Mouse (Mus musculus) myocyte (in vitro differentiated cells): Measurements from ENCODE around the gene Pkn1. TPM values are rescaled to one million over a fixed set of nuclear protein-coding genes. Genes with fewer than 3 reads are reported as not detected.

Experiments used
- H3K27me3 ChIP-seq: one replicate; pipeline ENCODE4 v1.6.1; 2011; ENCODE audit not compliant: control insufficient read depth, insufficient read depth, insufficient read length
- H3K36me3 ChIP-seq: one replicate; pipeline ENCODE4 v1.6.1; 2011; ENCODE audit not compliant: control insufficient read depth, insufficient read depth
- H3K4me2 ChIP-seq: one replicate; pipeline ENCODE4 v1.6.1; 2011; ENCODE audit warnings: low read depth, control low read depth
- H3K4me3 ChIP-seq: one replicate; pipeline ENCODE4 v1.5.1; 2011; ENCODE audit warnings: mild to moderate bottlenecking, control low read depth, moderate library complexity
- H3K79me2 ChIP-seq: one replicate; pipeline ENCODE4 v1.6.1; 2011; ENCODE audit not compliant: control insufficient read depth, insufficient read depth
- H3ac ChIP-seq: one replicate; pipeline ENCODE4 v1.6.1; 2011; ENCODE audit not compliant: control insufficient read depth, insufficient read length
- CEBPB ChIP-seq: IDR thresholded peaks from 2 replicates; pipeline ENCODE4 v1.6.1; 2011; ENCODE audit warnings: mild to moderate bottlenecking, moderate library complexity; ENCODE audit not compliant: poor library complexity, insufficient read depth, severe bottlenecking
- E2F4 ChIP-seq: IDR thresholded peaks from one replicate; pipeline ENCODE4 v1.6.1; 2011; ENCODE audit warnings: mild to moderate bottlenecking, control low read depth, moderate library complexity; ENCODE audit not compliant: insufficient read depth
- MAX ChIP-seq: IDR thresholded peaks from one replicate; pipeline ENCODE4 v1.6.1; 2011; ENCODE audit warnings: low read depth, mild to moderate bottlenecking, control low read depth
- MYOD1 ChIP-seq, 3 experiments: IDR thresholded peaks; one replicate each; pipeline ENCODE4 v1.6.1; 2011; ENCODE audit warnings: control low read depth in 2 of 3, low read depth in 2 of 3, mild to moderate bottlenecking in 2 of 3, moderate library complexity in 1 of 3; ENCODE audit not compliant: insufficient read length in 2 of 3, control insufficient read depth in 1 of 3
- MYOG ChIP-seq, 3 experiments: IDR thresholded peaks; one replicate each; pipeline ENCODE4 v1.6.1; 2011; ENCODE audit warnings: control low read depth in 2 of 3, low read depth in 2 of 3, mild to moderate bottlenecking in 2 of 3; ENCODE audit not compliant: insufficient read length in 2 of 3, control insufficient read depth in 1 of 3, insufficient read depth in 1 of 3
- POLR2A ChIP-seq: IDR thresholded peaks from one replicate; pipeline ENCODE4 v1.6.1; 2011; ENCODE audit warnings: low read depth, mild to moderate bottlenecking, control low read depth, moderate library complexity; ENCODE audit not compliant: insufficient read length
- POLR2AphosphoS2 ChIP-seq: IDR thresholded peaks from one replicate; pipeline ENCODE4 v1.6.1; 2011; ENCODE audit warnings: low read depth, control low read depth; ENCODE audit not compliant: insufficient read length
- REST ChIP-seq: IDR thresholded peaks from one replicate; pipeline ENCODE4 v1.6.1; 2011; ENCODE audit warnings: mild to moderate bottlenecking, control low read depth, moderate library complexity; ENCODE audit not compliant: insufficient read depth, insufficient read length
- SRF ChIP-seq: IDR thresholded peaks from one replicate; pipeline ENCODE4 v1.6.1; 2011; ENCODE audit warnings: low read depth; ENCODE audit not compliant: control insufficient read depth, insufficient read length
- TCF12 ChIP-seq: IDR thresholded peaks from one replicate; pipeline ENCODE4 v1.6.1; 2011; ENCODE audit warnings: mild to moderate bottlenecking, control low read depth; ENCODE audit not compliant: poor library complexity, insufficient read depth, severe bottlenecking
- TCF3 ChIP-seq: IDR thresholded peaks from one replicate; pipeline ENCODE4 v1.6.1; 2011; ENCODE audit warnings: low read depth, control low read depth; ENCODE audit not compliant: insufficient read length
- USF1 ChIP-seq: IDR thresholded peaks from one replicate; pipeline ENCODE4 v1.6.1; 2011; ENCODE audit warnings: low read depth, mild to moderate bottlenecking, control low read depth, moderate library complexity
- polyA plus RNA-seq: library from polyadenylated mRNA; unstranded; fragments of >200 nt; fragmentation: generic; extraction: Trizol; gene quantifications from one replicate; pipeline ENCODE4 v1.2.1, GENCODE M21; 2012; ENCODE audit warnings: missing spikeins

Pkn1 gene
- polyA plus RNA-seq, 1 experiment: 34.1 TPM

DNA sequence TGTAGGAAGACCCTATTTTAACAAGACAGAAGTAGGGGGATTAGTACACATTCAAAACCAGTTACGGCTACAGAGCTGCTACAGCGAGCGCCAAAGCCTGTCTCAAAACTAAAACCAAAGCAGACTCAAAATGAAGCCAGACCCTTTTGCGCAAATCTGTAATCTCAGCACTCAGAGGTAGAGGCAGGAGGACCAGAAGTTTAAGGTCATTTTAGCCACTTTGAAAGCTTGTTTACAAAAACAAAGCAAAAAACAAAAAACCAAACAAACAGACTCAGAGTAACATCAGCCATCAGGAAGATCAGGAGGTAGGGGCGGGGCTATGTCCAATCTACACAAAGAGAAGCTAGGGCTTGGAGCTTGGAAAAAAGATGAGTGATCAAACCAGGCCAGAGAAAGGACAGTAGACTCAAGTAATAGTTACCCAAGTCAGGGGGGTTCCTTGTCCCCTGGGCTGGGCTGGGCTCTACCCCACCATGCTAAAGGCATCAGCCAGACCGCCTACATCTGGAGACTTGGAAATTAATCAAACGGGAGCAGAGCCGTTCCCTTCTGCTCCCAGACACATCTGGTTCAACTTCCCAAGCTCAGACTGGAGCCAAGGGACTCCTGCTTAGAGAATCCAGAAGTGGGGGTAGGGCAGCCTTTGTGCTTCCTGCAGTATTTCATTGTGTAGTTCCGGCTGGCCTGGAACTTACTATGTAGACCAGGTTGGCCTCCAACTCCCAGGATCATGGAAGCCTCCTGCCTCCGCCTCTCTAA, 40.2 kb upstream of the Pkn1 start:
- Histone ChIP-seq H3K27me3 (no peaks in the 10 kb centered on the region), H3K4me3 (peak overlapping the region; percentile 79), H3ac (no peak overlapping the region), H3K36me3 (peaks cover 1% of the 10 kb centered on the region), H3K4me2 (peak overlapping the region; percentile 85), H3K79me2 (peaks cover 46% of the 10 kb centered on the region)
- no peak for TF ChIP-seq POLR2A
- no peak for TF ChIP-seq MAX
- TF ChIP-seq TCF3: no peak
- no peak for TF ChIP-seq REST

DNA sequence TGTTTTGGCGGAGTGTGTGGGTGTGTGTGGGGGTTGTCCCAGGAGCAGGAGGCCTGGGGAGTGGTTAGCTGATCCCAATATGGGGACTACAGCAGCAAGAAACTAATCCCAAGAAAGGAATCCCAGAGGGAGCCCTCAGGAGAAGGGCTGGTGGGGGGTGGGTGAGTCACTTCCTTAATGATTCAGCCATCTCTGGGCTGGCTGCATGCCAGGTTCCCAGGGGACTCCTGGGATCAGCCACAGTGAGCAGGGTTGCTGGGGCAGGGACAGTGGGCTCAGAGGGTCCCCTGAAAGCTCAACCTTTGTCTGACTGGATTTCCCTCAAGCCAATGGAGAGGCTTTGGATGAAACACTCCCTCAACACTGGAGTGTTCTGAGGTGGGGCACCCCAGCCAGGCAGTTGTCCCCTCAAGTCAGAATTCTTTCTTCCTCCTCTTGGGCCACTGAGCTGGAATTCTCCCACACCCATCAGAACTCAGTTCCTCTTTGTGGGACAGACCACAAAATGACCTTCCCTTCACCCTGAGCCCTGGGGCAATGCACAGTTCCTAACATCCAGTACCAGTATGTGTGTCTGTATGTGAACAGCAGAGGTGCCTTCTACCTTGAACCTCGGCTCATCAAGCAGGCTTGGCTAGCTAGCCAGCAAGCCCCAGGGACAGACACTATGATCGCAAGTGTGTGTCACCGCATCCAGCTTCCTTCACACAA, 39.0 kb upstream of the Pkn1 start:
- peaks cover 7% of the 10 kb centered on the region for H3K36me3 ChIP-seq
- no peaks in the 10 kb centered on the region for H3K27me3 ChIP-seq
- H3K4me3 ChIP-seq: peak overlapping the region; percentile 79
- H3ac ChIP-seq: no peak overlapping the region
- H3K4me2 ChIP-seq: peak overlapping the region; percentile 85
- H3K79me2 ChIP-seq: peaks cover 54% of the 10 kb centered on the region
- TF ChIP-seq E2F4 (no peak), USF1 (no peak), MYOD1 (IDR thresholded peaks at IDR 0.05; ENCODE audit: control insufficient read depth in 1 of 3, insufficient read length in 2 of 3, low read depth in 2 of 3) (peak in 1 of 3 experiments; percentile 16), MAX (no peak), POLR2A (peak; percentile 18), CEBPB (no peak), MYOG (IDR thresholded peaks at IDR 0.05; ENCODE audit: control insufficient read depth in 1 of 3, insufficient read depth in 1 of 3, insufficient read length in 2 of 3, low read depth in 2 of 3) (peak in 1 of 3 experiments; percentile 40), SRF (peak; percentile 37)

DNA sequence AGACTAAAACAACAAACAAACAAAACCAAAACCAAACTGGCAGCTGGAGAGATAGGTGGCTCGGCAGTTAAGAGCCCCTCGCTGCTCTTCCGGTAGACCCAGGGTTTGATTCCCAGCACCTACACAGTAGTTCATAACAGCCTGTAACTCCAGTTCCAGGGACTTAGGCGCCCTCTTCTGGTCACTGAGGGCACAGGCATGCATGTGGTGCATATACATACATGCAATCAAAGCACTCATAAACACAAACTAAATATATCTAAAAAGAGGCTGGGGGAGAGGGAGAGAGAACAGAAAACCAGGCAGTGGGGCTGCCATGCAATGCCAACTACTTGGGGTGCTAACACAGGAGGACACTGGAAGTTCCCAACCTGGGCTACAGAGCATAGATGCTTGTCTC, 38.4 kb upstream of the Pkn1 start:
- no peak overlapping the region for H3ac ChIP-seq
- H3K27me3 ChIP-seq: no peaks in the 10 kb centered on the region
- peak overlapping the region; percentile 85 for H3K4me2 ChIP-seq
- H3K36me3 ChIP-seq: peaks cover 12% of the 10 kb centered on the region
- H3K79me2 ChIP-seq: peaks cover 54% of the 10 kb centered on the region
- TF ChIP-seq MYOD1 (IDR thresholded peaks at IDR 0.05; ENCODE audit: control insufficient read depth in 1 of 3, insufficient read length in 2 of 3, low read depth in 2 of 3) (no peak), SRF (no peak), CEBPB (no peak), E2F4 (no peak), POLR2A (no peak), USF1 (no peak), POLR2AphosphoS2 (no peak), REST (no peak), MAX (no peak), MYOG (IDR thresholded peaks at IDR 0.05; ENCODE audit: control insufficient read depth in 1 of 3, insufficient read depth in 1 of 3, insufficient read length in 2 of 3, low read depth in 2 of 3) (no peak), TCF12 (no peak), TCF3 (no peak)
- H3K4me3 ChIP-seq: peak overlapping the region; percentile 79

DNA sequence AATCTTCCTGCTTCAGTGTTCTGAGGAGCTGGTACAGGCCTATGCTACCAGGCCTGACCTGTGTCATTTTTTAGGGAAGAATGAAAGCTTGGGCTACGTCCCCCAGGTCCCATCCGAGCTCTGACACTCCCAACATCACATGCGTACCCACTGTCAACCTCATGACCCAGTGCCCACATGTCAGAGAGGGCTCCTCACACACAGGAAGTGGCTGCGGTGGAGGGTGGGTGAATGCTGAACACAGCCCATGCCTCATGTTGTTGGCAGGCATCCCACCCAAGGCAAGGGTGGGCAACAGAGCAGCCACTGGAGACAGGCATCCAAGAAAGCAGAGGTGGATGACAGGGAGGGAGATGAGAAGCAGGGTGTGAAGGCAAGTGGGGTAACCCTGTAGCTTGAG, 37.7 kb upstream of the Pkn1 start:
- no peak overlapping the region for H3K4me2 ChIP-seq
- H3K4me3 ChIP-seq: no peak overlapping the region
- peaks cover 54% of the 10 kb centered on the region for H3K79me2 ChIP-seq
- no peak overlapping the region for H3ac ChIP-seq
- H3K36me3 ChIP-seq: peaks cover 19% of the 10 kb centered on the region
- TF ChIP-seq REST (no peak), POLR2AphosphoS2 (peak; percentile 12), POLR2A (peak; percentile 34)
- H3K27me3 ChIP-seq: no peaks in the 10 kb centered on the region

DNA sequence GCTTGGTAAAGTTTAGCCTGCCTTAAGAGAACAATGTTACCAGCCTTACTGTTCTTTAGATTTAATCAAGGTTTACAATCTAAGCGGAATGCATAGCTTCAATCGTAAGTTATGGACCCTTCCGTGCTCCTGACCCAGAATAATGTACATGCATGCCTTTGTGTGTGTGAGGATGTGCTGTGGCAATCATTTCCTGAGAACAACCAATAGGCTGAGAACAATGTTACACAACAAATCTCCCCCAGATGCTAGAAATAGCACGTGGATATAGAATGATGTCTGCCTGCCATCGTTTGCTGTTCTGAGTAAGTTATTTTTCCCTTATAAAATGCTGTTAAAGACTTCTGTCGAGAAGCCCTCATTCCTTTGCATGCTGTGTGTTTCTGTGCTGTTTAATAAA, 33.9 kb upstream of the Pkn1 start:
- Histone ChIP-seq H3K4me2 (no peak overlapping the region), H3K36me3 (peaks cover 28% of the 10 kb centered on the region), H3K27me3 (no peaks in the 10 kb centered on the region), H3K79me2 (peaks cover 39% of the 10 kb centered on the region), H3K4me3 (no peak overlapping the region), H3ac (no peak overlapping the region)
- TF ChIP-seq TCF3 (no peak), MYOG (IDR thresholded peaks at IDR 0.05; ENCODE audit: control insufficient read depth in 1 of 3, insufficient read depth in 1 of 3, insufficient read length in 2 of 3, low read depth in 2 of 3) (no peak), USF1 (no peak), CEBPB (no peak), POLR2AphosphoS2 (no peak), SRF (no peak), MAX (no peak), E2F4 (no peak), REST (no peak), MYOD1 (IDR thresholded peaks at IDR 0.05; ENCODE audit: control insufficient read depth in 1 of 3, insufficient read length in 2 of 3, low read depth in 2 of 3) (no peak), TCF12 (no peak), POLR2A (no peak)
